Mouse (Mus musculus): Measurements from ENCODE around the gene D130043K22Rik. TPM values are rescaled to one million over a fixed set of nuclear protein-coding genes. Genes with fewer than 3 reads are reported as not detected.

The D130043K22Rik gene
- total RNA-seq, 1 experiment = 0.31 TPM

DNA sequence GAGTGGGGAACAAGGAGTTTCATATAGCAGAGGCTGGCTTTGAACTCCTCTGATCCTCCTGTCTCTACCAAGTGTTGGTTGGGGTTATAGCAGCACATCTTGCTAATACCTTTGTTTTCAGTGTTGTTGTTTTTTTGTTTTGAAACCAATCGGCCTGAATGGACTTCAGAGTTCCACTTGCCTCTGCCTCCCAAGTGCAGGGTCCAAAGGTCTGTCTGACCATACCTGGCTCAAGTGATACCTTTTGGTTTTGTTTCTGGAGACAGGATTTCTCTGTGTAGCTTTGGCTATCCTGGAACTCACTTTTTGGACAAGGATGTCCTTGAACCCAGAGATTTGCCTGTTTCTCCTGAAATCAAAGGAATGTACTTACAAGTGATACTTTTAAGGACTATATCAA is 25.0 kb upstream of the D130043K22Rik start:
- no peak overlapping the region for H3K4me3 ChIP-seq (ENCODE audit: insufficient read depth in 1 of 2, low read depth in 1 of 2, low read length in 2 of 2, poor library complexity in 1 of 2, severe bottlenecking in 1 of 2)
- H3K36me3 ChIP-seq (ENCODE audit: control insufficient read depth, insufficient read depth, low read length, poor library complexity, severe bottlenecking) = no peaks in the 10 kb centered on the region; the same call in 1 of the 2 replicates
- DNase-seq (ENCODE audit: low read depth, low spot score) = no peak
- H3K4me1 ChIP-seq (ENCODE audit: control insufficient read depth in 2 of 2, insufficient read depth in 2 of 2, low read length in 2 of 2, poor library complexity in 1 of 2) = peaks cover 0 to 2% of the 10 kb centered on the region in 2 experiments; a peak in 2 of 4 replicates
- H3K9me3 ChIP-seq (ENCODE audit: control insufficient read depth, insufficient read depth, low read depth, low read length) = no peaks in the 10 kb centered on the region
- H3K9ac ChIP-seq (ENCODE audit: insufficient read depth, low read depth, low read length, poor library complexity, severe bottlenecking) = no peak overlapping the region
- in situ Hi-C loops (cut with MboI; ENCODE audit: low sequenced_read_pairs in 2 of 2, unreplicated experiment in 2 of 2) = no loop called here
- H3K27ac ChIP-seq (ENCODE audit: insufficient read depth, low read depth, low read length, poor library complexity, severe bottlenecking) = no peak overlapping the region
- TF ChIP-seq ZC3H11A (IDR thresholded peaks at IDR 0.05; ENCODE audit: borderline replicate concordance, low read depth, low read length) (no peak), MAFK (IDR thresholded peaks at IDR 0.05; ENCODE audit: insufficient read depth, low read depth, low read length) (no peak), CHD2 (IDR thresholded peaks at IDR 0.05; ENCODE audit: low read depth, low read length) (no peak), HCFC1 (IDR thresholded peaks at IDR 0.05; ENCODE audit: borderline replicate concordance, insufficient read depth, low read length) (no peak), ZNF384 (IDR thresholded peaks at IDR 0.05; ENCODE audit: low read depth, low read length) (no peak)

DNA sequence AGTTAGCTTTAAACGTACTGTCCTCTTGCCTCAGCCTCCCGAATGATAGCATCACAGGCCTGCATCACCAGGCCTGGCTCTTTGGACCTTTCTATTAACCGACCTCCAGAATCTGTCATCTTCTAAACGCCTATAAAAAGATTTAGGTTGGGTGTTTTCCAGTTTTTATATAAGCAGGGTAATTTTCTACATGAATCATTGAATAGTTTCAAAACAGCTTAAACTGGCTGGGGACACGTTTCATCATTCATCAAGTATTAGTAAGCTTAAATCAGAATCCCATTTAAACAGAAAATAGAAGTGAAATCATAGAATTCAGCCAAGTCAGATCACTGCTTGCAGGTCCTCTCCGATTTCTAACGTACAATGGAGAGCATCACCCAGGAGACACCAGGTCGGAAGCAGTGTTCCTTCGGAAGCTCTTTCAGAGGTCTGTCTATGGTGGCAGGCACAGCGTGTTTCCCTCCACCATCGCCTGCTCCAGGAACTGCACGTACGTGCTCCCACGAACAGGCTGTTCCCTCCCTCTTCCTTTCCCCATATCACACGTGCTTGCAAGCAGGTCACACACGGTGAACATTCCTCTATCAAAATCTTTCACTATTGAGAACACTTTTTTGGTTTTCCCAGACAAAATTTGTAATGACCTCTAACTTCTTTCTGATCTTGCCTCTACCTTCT is 22.1 kb upstream of the D130043K22Rik start:
- in situ Hi-C loops (cut with MboI; ENCODE audit: low sequenced_read_pairs in 2 of 2, unreplicated experiment in 2 of 2) = no loop called here
- no peak for DNase-seq (ENCODE audit: low read depth, low spot score)
- no peak for TF ChIP-seq ZNF384 (IDR thresholded peaks at IDR 0.05; ENCODE audit: low read depth, low read length)
- TF ChIP-seq CHD2 (IDR thresholded peaks at IDR 0.05; ENCODE audit: low read depth, low read length) = no peak
- TF ChIP-seq ZC3H11A (IDR thresholded peaks at IDR 0.05; ENCODE audit: borderline replicate concordance, low read depth, low read length) = no peak
- TF ChIP-seq MAFK (IDR thresholded peaks at IDR 0.05; ENCODE audit: insufficient read depth, low read depth, low read length) = no peak
- no peak for TF ChIP-seq HCFC1 (IDR thresholded peaks at IDR 0.05; ENCODE audit: borderline replicate concordance, insufficient read depth, low read length)
- Histone ChIP-seq H3K36me3 (ENCODE audit: control insufficient read depth, insufficient read depth, low read length, poor library complexity, severe bottlenecking) (no peaks in the 10 kb centered on the region), H3K27ac (ENCODE audit: insufficient read depth, low read depth, low read length, poor library complexity, severe bottlenecking) (no peak overlapping the region), H3K9me3 (ENCODE audit: control insufficient read depth, insufficient read depth, low read depth, low read length) (no peaks in the 10 kb centered on the region), H3K9ac (ENCODE audit: insufficient read depth, low read depth, low read length, poor library complexity, severe bottlenecking) (no peak overlapping the region), H3K4me3 (ENCODE audit: insufficient read depth in 1 of 2, low read depth in 1 of 2, low read length in 2 of 2, poor library complexity in 1 of 2, severe bottlenecking in 1 of 2) (no peak overlapping the region), H3K4me1 (ENCODE audit: control insufficient read depth in 2 of 2, insufficient read depth in 2 of 2, low read length in 2 of 2, poor library complexity in 1 of 2) (no peaks in the 10 kb centered on the region)

DNA sequence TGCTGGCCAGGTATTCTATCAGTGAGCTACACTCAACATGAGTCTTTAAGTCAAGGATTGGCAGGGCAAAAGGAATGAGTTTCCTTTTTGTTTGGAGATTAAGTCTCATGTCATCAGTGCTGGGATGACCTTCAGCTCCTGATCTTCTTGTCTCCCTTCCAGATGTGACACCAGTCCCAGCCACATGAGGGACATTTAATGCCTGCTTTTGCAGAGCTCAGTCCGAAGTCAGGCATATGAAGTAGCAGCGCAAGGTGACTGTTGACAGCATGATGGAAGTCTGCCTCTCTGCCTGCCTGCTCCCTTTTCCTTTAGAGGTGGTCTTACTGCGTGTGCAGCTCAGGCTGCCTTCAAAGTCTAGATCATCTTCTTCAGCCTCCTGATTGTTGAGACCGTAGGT is 20.3 kb upstream of the D130043K22Rik start:
- DNase-seq (ENCODE audit: low read depth, low spot score) = no peak
- no peaks in the 10 kb centered on the region for H3K9me3 ChIP-seq (ENCODE audit: control insufficient read depth, insufficient read depth, low read depth, low read length)
- no peaks in the 10 kb centered on the region for H3K4me1 ChIP-seq (ENCODE audit: control insufficient read depth in 2 of 2, insufficient read depth in 2 of 2, low read length in 2 of 2, poor library complexity in 1 of 2)
- H3K9ac ChIP-seq (ENCODE audit: insufficient read depth, low read depth, low read length, poor library complexity, severe bottlenecking) = no peak overlapping the region
- H3K36me3 ChIP-seq (ENCODE audit: control insufficient read depth, insufficient read depth, low read length, poor library complexity, severe bottlenecking) = no peaks in the 10 kb centered on the region
- no peak overlapping the region for H3K27ac ChIP-seq (ENCODE audit: insufficient read depth, low read depth, low read length, poor library complexity, severe bottlenecking)
- TF ChIP-seq ZNF384 (IDR thresholded peaks at IDR 0.05; ENCODE audit: low read depth, low read length) (no peak), CHD2 (IDR thresholded peaks at IDR 0.05; ENCODE audit: low read depth, low read length) (no peak), ZC3H11A (IDR thresholded peaks at IDR 0.05; ENCODE audit: borderline replicate concordance, low read depth, low read length) (no peak), HCFC1 (IDR thresholded peaks at IDR 0.05; ENCODE audit: borderline replicate concordance, insufficient read depth, low read length) (no peak)
- H3K4me3 ChIP-seq (ENCODE audit: insufficient read depth in 1 of 2, low read depth in 1 of 2, low read length in 2 of 2, poor library complexity in 1 of 2, severe bottlenecking in 1 of 2) = no peak overlapping the region
- in situ Hi-C loops (cut with MboI; ENCODE audit: low sequenced_read_pairs in 2 of 2, unreplicated experiment in 2 of 2) = no loop called here

DNA sequence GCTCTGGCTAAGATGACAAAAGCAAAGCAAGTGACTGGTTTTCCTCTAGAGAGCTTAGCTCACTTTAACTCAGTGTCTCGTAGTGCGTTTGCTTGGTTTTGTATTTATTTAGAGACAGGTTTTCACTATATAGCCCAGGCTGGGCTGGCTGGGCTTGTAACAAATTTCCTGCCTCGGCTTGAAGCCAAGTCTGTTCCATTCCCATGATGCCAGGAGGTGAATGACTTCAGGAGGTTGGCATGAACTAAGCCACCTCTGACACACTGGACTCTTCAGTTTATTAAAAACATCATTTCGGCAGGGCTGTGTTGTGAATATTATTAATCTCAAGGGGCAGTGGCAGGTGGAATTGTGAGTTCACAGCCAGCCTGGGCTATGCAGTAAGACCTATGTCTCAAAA is 19.3 kb upstream of the D130043K22Rik start:
- Histone ChIP-seq H3K27ac (ENCODE audit: insufficient read depth, low read depth, low read length, poor library complexity, severe bottlenecking) (no peak overlapping the region), H3K9ac (ENCODE audit: insufficient read depth, low read depth, low read length, poor library complexity, severe bottlenecking) (no peak overlapping the region), H3K9me3 (ENCODE audit: control insufficient read depth, insufficient read depth, low read depth, low read length) (no peaks in the 10 kb centered on the region), H3K36me3 (ENCODE audit: control insufficient read depth, insufficient read depth, low read length, poor library complexity, severe bottlenecking) (no peaks in the 10 kb centered on the region), H3K4me1 (ENCODE audit: control insufficient read depth in 2 of 2, insufficient read depth in 2 of 2, low read length in 2 of 2, poor library complexity in 1 of 2) (no peaks in the 10 kb centered on the region), H3K4me3 (ENCODE audit: insufficient read depth in 1 of 2, low read depth in 1 of 2, low read length in 2 of 2, poor library complexity in 1 of 2, severe bottlenecking in 1 of 2) (no peak overlapping the region)
- in situ Hi-C loops (cut with MboI; ENCODE audit: low sequenced_read_pairs in 2 of 2, unreplicated experiment in 2 of 2) = no loop called here
- TF ChIP-seq MAFK (IDR thresholded peaks at IDR 0.05; ENCODE audit: insufficient read depth, low read depth, low read length) (no peak), CHD2 (IDR thresholded peaks at IDR 0.05; ENCODE audit: low read depth, low read length) (no peak), ZNF384 (IDR thresholded peaks at IDR 0.05; ENCODE audit: low read depth, low read length) (no peak), ZC3H11A (IDR thresholded peaks at IDR 0.05; ENCODE audit: borderline replicate concordance, low read depth, low read length) (no peak), HCFC1 (IDR thresholded peaks at IDR 0.05; ENCODE audit: borderline replicate concordance, insufficient read depth, low read length) (no peak)
- no peak for DNase-seq (ENCODE audit: low read depth, low spot score)
